Mouse (Mus musculus) cerebellum, adult 9-11 months (tissue): ENCODE data around the gene Tmem161b.
"Not testable (repeated sequence)": the region's sequence is repeated elsewhere in the genome, so short reads cannot be mapped to it uniquely, and the experiment has no call there.

Experiments used
- DNase-seq: peaks from one replicate; pipeline ENCODE4 v3.0.0; 2022

The Tmem161b gene

GRCm38 (mm10) chr13:84221820-84222681 lies at the start of gene Tmem161b:
Gene Tmem161b, plus strand, starts transcription at chr13:84222296.
- DNase-seq, result peak; percentile 96

- not testable (repeated sequence) for DNase-seq
Measured at GRCm38 (mm10) chr13:84185835-84186234, 36.3 kb upstream of the Tmem161b start.

DNA sequence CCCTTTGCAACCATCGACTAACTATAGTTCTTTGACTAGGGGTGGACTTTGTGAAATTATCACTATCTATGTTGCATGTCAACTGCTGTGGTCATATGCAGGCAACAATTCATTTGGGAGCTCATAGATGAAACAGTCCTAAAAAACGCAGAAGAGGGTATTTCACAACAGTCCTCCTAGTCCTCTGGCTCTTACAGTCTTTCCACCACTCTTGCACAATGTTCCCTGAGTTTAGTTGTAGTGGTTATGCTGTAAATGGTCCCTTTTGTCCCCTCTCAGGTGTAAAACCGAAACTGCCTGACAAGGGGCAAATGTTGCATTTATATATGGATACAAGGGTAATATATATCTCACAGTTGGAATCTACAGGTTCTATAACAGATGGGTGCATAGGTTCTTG lies 29.4 kb upstream of the Tmem161b start:
- no peak for DNase-seq

DNA sequence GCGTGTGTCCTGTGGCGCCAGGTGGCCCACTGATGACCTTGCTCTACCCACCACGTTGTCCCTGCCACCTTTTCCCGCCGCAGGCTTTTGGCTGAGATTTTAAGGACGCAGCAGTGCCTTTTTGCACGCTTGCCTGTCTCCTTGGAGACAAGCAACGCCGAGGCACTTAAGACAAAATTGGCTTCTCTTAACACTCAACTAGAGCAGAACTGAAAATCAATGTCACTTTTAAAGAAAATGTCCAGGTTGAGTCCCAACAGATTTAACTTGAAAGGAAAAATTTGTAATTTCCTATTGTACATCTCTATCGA lies 541 bp downstream of the Tmem161b start:
- no peak for DNase-seq

GRCm38 (mm10) chr13:84223018-84223417 lies 922 bp downstream of the Tmem161b start:
- DNase-seq, result no peak

- no peak for DNase-seq
Measured at GRCm38 (mm10) chr13:84234019-84234418, 11.9 kb downstream of the Tmem161b start.

DNA sequence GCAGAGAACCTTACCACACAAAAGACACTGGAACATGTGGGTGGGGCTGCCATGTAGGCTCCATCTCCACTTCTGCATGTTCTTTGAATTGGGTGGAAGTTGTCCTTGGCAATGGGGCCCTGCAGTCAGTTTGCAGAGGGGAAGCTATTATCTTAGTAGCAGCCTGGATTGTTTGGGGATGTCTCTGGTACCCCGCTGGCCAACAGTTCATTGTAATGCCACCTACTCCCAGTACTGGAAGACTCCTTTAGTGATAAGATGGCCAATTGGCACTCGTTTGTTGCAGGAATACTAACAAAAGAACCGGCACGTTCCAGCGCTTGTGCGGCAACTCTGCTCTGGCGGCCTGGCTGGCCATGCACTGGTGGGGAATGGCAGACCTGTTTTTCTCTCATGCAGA lies 14.7 kb downstream of the Tmem161b start:
- no peak for DNase-seq

GRCm38 (mm10) chr13:84238184-84238583 lies 16.1 kb downstream of the Tmem161b start:
- no peak for DNase-seq

GRCm38 (mm10) chr13:84248065-84248464 lies 26.0 kb downstream of the Tmem161b start:
- DNase-seq, result no peak

GRCm38 (mm10) chr13:84251295-84251694 lies 29.2 kb downstream of the Tmem161b start:
- DNase-seq, result no peak

GRCm38 (mm10) chr13:84255047-84255446 lies 33.0 kb downstream of the Tmem161b start:
- no peak for DNase-seq

GRCm38 (mm10) chr13:84264418-84264817 lies 42.3 kb downstream of the Tmem161b start:
- not testable (repeated sequence) for DNase-seq

DNA sequence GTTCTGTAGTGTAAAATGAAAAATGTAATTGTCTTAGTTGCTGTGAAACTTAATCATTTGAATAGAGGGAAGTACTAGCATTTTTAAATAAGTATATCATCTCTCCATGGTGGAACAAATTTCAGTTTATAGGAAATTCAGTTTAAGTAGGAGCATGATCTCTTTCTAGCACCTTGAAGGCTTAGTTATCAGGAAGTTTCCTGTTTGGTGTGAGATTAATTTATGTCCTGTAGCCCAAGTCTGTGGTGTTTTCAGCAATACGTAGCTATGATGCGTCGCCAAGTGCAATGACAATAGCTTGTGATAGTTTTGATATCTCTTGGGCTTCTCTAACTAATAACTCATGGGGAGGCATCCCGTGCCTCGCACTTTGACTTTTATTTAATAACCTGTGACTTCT lies 54.1 kb downstream of the Tmem161b start:
- DNase-seq, result no peak

DNA sequence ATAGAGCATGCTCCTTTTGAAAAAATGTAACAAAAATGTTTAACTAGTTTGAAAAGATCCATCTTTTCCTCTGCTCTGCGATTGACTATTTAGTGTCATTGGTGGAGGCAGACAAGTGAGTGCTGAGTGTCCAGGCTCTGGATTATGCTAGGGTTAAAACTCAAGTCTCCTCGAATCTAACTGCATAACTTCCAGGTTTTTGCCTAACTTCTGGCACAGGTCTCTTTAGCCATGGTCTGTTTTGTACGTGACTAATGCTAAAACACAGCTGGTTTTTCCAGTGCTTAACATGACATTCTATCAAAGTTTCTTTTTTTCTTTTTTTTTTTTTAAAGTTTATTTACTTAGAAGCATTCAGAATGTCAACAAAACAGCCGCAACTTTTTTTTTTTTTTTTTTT lies 58.3 kb downstream of the Tmem161b start:
- DNase-seq, result no peak

- DNase-seq, result no peak
Measured at GRCm38 (mm10) chr13:84282966-84283365, 60.9 kb downstream of the Tmem161b start.

- DNase-seq, result no peak
Measured at GRCm38 (mm10) chr13:84284764-84285558, 62.9 kb downstream of the Tmem161b start.

- DNase-seq, result no peak
Measured at GRCm38 (mm10) chr13:84285559-84285945, 63.5 kb downstream of the Tmem161b start.

GRCm38 (mm10) chr13:84299445-84300053 lies 77.5 kb downstream of the Tmem161b start:
- DNase-seq, result no peak

DNA sequence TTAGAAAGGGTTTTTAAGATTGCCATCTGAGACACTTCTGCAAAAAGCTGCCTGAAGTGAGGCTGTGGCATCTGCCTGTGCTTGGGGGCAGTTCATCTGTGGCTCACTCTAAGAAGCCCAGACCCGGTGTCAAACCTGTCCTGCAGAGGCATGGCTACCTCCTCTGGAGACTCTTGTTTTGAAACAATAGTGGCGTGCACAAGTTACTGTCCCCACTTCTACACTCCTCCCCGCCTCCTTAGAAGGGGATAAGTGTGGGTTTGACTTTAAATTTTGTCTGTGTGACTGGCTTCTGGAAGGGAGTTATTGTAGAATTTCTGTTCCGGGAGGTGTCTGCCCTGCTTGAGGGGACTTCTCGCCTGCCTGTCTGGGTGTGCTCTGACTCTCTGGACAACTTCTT lies 121.2 kb downstream of the Tmem161b start:
- DNase-seq, result peak; percentile 9

GRCm38 (mm10) chr13:84343691-84344495 lies 121.8 kb downstream of the Tmem161b start:
- DNase-seq, result peak; percentile 18

GRCm38 (mm10) chr13:84344711-84345110 lies 122.6 kb downstream of the Tmem161b start:
- DNase-seq, result peak; percentile 15

DNA sequence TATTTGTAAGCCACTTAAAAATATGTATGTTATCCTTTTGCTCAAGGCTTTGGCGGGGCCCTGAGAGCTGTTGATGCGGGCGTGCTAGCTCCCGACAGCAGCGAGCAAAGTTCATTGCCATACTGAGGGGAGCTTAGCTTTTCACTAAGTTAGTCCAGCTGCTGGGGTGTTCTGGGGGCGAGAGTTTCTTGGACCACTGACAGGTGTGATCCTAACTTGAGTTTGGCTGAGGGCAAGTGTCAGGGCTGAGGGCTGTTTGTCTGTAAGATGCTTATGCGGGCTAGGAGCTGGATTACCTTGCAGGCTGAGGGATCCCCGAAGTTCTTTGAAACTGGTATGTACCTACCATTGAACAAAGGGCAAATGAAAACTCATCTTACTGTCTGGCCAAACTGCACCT lies 123.0 kb downstream of the Tmem161b start:
- peak; percentile 22 for DNase-seq
